Mouse (Mus musculus): Measurements from ENCODE around the gene Piwil4. TPM values are rescaled to one million over a fixed set of nuclear protein-coding genes. Genes with fewer than 3 reads are reported as not detected.
"Not testable (repeated sequence)": the region's sequence is repeated elsewhere in the genome, so short reads cannot be mapped to it uniquely, and the experiment has no call there.

Piwil4 gene
- total RNA-seq, 4 experiments from 2014 or later = not detected

DNA sequence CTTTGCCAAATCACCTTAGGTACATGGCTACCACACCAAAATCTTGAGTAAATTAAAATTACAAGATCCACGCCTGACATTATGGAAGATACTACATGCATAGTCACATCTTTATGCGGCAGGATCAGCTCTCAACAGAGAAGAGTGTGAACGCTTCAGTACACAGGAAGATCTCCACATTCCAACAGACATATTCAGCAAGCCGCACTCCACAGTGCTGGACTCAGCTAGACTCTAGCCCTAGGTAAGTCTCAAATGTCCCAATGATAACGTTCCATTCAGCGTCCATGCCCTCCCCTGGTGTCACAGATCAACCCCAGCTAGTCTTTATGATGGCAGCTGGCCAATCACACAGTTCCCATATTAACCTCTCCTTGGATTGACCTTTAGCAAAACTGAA, 14.5 kb downstream of the Piwil4 start:
- DNase-seq (ENCODE audit: low spot score in 2 of 2) = no peak

DNA sequence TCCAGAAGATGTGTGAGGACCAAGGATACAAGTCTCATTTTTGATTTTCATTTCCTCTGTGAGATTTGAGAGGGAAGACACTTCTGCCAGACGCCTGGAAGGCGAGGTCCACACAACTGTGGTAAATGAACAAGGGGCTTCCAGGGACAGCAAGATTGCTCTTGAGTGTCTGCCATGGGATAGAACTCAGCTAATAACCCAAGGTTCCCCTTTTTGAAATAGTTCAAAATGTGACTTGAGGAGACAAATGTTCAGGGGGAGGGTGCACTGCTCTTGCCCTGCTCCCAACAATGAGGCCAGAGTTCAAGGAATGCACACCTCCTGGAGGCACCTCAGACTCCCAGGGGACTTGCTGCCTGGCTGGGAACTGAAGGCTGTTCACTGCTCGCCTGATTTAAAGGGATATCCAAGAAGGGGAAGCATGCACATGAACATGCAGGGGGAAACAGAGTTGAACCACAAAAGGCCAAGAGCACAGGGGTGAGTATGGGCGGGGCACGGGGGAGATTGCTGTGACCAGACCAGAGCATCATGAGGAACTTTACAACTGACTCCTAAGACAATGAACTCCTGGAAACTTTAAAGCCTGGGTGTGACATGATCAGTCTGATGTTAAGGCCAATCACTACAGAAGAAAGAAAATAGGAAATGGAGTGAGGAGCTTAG, 15.6 kb downstream of the Piwil4 start:
- DNase-seq (ENCODE audit: low spot score in 2 of 2) = no peak

DNA sequence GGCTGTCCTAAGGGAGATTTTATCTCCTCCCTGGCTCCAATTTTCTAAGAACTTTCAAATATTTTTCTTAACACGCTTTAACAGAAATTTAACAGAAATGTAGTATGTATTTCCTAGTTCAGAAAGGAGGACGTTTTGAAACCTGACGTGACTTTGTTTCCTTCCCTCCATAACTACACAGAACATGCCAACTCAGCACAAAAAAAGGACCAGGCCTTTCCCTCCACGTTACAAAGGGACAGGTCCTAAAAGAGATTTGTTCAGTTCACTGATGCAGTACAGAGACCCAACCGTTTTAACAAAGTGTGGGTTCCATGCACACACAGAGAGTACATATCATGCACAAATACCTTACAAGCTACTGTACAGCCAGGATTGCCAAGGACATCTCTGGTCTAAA, 18.9 kb downstream of the Piwil4 start:
- DNase-seq (ENCODE audit: low spot score in 2 of 2) = no peak

DNA sequence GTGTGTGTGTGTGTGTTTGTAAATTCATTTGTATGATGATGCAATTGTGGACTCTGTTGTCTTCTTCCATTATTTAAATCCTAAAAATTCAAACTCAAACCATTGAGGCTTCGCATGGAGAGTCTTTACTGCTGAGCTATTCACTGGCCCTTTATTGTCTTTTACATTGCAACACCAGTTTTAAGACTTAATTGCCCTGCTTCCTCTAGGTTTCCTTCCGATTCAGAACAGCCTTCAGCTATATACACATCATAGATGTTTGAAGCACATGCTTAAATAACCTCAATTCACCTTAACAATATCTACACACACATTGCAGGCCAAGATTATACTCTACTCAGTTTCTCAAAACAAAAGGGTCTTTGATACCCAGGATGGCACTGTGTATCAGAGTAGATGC, 20.1 kb downstream of the Piwil4 start:
- DNase-seq (ENCODE audit: low spot score in 2 of 2) = no peak

DNA sequence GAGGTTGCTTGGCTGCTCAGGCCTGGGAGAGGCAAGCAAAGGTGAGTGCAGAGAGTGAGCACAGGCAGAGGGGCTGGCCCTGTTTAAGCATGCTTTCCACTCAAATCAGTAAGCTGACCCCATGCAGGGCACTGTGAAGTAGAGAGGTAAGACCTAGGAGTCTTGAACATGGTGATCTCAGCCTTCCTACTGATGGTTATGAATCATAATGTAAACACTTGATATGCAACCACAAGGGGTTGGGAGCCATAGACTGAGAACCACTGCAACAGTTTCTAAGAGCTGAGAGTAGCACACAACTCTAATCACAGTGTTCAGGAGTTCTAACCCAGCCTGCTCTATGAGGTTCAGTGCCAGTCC, 22.2 kb downstream of the Piwil4 start:
- DNase-seq (ENCODE audit: low spot score in 2 of 2) = no peak

DNA sequence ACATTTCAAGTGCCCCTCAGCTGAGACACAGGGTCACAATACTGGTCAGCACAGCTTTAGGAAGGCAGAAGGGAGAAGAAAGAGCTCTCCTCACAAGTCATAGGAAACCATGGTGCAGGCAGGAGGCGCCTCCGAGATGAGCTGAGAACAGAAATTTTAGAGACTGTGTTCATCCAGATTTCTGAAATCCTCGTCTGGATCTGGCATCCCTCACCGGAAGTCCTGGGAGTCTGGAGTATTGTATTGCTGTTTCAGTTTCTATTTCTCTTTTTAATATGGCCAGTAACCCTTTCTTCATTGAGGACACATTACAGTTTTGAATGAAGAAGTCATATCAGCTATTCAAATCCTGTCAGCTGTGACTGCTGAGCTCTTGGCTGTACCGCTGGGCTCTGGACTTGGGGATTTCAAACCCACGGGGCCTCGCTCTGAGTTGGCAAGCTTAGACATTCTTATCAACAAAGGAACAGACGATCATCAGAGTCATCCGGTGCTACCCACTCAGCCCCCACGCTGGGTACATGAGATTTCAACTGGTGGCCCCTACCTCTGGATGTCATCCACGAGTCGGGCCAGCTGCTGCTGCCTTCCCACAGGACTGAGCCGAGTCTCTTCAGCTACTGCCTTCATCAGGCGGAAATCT, 22.7 kb downstream of the Piwil4 start:
- no peak for DNase-seq (ENCODE audit: low spot score in 2 of 2)

DNA sequence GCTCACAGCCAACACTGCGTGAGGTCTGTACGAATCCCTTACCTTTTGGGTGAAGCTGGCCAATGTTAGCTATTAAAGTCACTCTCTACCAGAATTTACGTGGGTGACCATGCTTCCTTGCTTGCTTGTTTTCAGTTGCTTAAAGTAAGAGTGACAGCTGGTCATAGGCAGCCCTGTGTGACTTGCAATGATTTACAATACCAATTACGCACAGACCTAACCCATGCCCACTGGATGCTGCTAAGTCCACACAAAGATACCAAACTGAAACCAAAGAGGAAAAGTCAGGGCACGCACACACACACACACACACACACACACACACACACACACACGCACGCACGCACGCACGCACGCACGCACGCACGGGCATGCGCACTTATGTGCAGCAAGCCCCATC, 25.3 kb downstream of the Piwil4 start:
- DNase-seq (ENCODE audit: low spot score in 2 of 2) = no peak

DNA sequence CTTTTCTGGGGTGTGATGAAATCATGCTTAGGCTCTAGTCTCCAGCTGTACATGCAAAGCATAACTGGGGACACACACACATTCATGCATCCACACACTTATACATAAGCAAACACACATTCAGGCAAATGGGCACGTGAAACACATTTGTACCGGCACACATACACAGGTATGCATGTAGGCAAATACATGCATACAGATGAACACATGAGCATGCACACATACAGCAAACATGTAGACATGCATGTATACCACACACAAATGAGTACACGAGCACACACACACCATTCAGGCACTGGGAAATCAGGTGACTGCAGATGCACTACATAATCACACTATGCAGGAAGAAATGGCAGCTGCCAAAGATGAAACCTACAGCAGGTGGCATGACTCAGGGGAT, 29.6 kb downstream of the Piwil4 start:
- no peak for DNase-seq (ENCODE audit: low spot score in 2 of 2)

DNA sequence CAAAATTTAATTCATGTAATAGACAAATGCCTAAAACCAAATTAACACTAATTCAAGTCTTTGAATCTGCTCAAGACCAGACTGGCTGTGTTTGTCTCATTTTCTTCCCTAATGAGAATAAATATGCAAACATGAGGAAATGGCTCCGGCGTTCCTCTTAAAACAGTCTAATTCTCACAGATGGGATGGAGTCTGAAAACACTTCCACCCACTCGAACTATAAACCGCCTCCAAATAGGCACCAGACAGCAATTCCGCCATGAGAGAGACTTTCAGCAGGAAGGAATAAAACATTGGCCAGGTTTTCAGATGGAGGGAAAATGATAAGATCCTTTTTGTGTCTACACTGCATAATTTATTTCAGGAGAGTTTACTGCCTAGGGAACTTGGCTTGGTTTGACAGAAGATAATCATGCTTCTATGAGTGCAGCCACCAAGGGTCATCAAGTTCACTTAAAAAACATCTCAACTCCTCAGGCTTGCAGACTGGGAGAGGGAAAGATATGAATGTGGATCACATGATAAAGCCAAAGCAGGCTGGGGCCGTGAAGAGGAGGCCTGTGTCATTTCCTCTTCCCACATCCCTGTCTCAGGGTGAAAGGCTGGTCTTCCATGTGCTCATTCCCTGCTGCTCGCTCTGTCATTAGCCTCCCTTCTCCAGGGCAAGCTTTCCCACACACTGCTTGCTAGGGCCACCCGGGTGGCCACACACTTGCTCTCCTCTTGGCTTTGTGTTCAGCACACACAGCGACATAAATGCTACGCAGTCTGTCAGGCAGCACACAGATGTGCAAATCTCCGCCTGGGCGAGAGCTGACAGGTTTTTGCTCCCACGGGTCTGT, 35.0 kb downstream of the Piwil4 start:
- no peak for DNase-seq (ENCODE audit: low spot score in 2 of 2)

DNA sequence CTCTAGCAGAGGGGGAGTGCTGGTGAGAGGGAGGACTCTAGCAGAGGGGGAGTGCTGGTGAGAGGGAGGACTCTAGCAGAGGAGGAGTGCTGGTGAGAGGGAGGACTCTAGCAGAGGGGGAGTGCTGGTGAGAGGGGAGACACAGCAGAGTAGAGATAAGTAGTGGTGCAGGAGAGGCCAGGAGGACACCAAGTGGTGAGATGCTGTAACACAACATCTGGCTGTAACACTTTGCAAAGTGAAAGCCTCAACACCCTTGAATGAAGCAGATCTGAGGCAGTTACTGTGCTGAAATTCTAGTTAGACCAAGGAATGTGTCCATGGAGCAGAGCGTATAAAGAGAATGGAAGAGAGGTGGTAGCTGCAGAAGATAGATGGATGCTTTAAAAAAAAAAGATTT, 39.7 kb downstream of the Piwil4 start:
- DNase-seq (ENCODE audit: low spot score in 2 of 2) = not testable (repeated sequence)

DNA sequence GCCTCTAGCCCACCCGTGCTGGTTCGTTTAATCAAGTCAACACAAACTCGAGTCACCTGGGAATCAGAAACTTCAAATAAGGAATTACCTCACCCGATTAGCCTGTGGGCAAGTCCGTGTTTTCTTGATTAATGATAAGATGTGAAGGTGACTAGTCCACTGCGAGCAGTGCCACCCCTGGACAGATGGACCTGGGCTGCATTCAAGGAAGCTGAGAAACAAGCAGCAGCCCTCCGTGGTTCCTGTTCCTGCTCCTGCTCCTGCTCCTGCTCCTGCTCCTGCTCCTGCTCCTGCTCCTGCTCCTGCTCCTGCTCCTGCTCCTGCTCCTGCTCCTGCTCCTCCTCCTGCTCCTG, 41.3 kb downstream of the Piwil4 start:
- no peak for DNase-seq (ENCODE audit: low spot score in 2 of 2)

DNA sequence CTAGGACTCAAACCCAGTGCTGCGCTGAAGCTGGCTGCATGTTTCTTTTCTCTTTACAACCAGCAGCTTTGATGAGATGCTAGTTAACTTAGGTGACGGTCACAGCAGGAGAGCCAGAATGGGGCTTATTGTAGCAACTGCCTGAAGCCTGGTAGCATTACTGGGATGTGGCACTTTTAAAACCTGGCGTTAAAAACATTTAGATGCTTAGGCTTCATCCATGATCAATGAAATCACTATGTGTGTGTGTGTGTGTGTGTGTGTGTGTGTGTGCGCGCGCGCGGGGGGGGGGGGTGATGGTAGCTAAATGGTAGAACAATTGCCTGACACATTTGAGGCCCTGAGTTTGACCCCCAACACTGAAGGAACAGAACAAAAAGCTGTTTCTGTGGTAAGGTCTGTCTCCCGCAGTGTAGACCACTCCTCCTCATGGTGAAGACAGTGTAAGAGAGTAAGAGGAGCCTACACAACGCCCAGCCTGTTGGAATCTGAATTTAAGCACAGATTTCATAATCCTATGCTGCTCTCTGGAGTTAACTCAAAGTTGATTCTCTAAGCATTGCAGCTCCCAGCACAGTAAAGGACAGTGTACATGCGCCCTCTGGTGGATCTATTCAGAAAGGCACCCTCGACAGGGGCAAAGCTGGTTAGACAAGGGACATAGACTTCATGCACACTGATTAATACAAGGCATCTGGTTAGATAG, 41.8 kb downstream of the Piwil4 start:
- peak; percentile 86 to 88 for DNase-seq (ENCODE audit: low spot score in 2 of 2)

DNA sequence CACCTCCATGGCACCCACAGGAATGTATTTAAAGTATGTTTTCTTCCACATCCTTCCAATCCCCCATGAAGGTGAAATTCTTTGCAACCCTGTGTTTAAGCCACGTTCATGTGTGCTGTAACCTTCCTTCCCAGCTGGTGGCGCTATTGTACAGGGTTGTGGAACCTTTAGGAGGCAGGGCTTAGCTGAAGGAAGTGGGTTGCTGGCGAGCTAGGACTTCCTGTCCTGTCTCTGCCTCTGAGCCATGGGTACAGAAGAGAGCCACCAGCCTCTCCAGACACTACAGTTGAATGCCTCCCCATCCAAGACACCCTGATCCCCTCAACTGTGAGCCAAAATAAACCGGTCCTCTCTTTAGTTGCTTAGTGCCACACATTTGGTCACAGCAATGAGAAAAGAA, 42.6 kb downstream of the Piwil4 start:
- no peak for DNase-seq (ENCODE audit: low spot score in 2 of 2)

DNA sequence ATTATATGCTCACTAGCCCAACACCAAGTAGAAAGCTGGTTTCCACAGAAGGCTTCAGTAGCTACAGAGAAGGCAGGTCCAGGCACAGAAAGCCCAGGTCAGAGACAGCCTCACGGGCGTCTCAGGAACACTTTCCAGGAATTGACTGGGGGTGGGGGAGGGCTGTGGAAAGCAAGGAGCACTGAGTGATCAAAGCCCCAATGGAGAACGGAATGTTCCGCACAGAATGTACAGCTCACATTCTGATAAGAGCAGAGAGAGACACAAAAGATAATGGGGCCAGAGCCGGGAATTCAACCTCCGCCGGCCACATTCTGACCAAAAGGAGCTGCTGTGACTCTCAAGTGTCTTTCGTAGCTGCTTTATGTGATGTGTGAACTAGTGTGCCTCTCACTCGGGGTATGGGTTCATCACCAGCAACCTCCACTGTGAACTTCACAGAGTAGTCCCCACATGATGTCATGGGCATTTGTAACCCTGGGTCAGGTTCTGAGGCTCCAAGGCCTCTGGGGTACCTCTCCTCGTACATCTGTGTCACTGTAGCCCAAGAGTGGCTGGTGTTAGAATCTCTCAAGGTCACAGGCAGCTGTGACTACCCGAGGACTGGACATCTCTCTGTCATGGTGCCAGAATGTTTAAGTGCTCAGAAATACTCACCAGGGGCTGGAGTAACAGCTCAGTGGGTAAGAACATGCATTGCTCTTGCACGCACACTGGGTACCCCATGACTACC, 51.0 kb downstream of the Piwil4 start:
- no peak for DNase-seq (ENCODE audit: low spot score in 2 of 2)

DNA sequence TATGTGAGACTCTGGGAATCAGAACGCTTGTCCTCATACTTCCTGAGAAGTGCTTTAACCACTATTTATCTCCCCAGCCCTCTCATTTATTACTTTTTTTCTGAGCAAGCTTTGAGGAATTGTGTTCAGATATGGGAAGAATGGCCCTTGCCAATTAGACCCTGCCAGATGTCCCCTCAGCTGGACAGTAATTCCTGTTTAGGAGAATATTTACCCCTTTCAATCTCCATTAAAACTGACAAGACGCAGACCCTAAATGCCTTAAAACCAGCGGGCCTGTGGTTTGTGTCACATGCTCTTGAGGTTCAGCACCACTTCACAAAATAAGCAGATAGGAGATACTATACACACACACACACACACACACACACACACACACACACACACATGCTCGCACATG, 56.2 kb downstream of the Piwil4 start:
- DNase-seq (ENCODE audit: low spot score in 2 of 2) = no peak

DNA sequence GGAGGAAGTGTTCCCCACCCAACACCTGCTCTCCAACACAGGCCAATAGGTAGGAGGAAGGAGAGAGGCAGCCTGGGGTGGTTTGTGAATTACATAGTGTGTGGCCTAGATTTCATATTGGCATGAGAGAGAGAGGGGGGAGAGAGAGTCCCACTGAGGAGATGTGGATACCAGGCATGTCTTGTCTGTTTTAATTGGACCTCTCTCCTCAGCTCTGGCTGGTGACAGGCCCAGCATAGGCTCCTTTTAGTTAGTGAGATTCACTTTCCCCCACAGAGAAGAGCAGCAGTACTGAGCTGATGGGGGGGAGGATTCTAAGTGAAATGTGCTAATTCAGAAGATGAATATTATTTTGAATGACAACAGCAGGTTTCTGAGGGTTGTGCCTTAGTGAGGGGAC, 57.8 kb downstream of the Piwil4 start:
- DNase-seq (ENCODE audit: low spot score in 2 of 2) = no peak

DNA sequence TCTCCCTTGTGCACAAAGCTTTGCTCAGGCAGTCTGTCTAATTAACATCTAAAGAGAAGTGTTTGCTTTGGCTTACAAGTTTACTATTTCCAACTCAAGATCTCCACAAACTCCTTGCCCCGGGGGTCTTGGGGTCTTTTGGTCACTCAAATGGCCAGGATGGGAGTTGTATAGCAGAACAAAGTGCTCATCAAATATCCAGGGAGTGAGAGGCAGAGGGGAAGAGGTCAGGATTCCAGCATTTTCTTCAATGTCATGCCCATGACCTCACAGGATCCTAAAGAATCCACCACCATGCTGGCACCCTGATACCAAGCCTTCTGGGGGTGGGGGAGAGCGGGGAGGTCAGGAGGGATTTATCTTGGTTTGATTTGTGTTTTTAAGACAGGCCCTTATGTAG, 59.9 kb downstream of the Piwil4 start:
- DNase-seq (ENCODE audit: low spot score in 2 of 2) = no peak

DNA sequence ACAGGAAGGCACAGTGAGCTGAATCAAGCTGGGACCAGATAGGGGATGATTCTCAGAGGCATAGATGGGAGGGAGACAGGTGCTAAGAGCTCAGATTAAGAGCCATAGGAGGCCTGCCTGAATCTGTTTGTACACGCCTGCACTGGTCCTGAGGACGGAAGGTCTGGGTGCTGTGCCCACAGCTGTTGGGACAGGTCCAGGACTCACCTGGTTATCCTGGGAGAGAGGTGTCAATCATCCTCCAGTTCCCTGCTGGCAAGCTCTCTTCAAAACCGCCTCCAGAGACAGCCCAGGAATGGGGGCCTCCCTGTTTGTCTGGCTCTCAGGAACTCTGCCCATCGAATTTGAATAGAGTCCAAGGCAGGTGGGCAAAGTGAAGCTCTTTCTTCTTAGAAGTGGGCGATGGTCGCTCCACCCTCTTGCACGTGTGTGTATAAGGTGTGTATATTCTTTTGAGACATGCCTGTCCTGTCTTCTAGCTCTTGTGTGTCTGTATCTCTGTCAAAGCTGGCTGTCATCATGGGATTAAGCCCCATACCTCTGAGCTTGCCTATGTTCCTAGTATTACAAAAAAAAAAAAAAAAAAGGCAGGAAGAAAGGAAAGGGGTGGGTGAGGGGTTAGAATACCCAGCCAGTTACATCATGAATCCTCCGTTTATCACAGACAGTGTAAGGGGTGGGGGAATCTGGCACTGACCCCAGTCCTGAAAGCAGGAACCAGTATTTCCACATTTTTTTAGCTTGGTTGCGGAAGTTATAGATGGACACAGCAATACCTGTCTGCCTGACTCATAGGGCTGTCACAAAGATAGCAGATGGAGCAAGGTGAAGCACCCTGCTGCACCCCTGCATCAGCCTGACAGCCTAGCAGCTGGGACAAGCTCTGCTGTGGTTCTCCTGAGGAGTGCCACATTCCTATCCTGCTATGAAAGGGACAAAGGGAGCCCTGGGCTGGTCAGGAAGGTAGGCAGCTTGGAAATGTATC, 64.5 kb downstream of the Piwil4 start:
- DNase-seq (ENCODE audit: low spot score in 2 of 2) = no peak

DNA sequence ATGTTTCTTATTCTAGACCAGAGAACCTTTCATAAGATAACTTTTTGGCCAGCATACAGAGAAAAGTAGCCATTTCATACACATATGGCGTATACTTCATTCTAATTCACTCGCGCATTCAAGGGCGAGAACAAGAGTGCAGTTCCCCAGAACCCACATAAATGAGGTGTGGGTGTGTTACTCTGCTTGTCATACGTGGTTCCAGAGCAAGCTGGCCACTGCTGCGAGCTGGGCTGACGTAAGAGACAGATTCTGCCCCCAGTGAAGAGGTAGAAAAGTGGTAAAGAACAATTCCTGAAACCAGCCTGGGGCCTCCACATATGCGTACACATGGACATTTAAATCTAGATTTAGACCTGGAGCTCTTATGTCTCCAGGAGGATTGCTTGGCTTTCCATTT, 66.0 kb downstream of the Piwil4 start:
- DNase-seq (ENCODE audit: low spot score in 2 of 2) = no peak

DNA sequence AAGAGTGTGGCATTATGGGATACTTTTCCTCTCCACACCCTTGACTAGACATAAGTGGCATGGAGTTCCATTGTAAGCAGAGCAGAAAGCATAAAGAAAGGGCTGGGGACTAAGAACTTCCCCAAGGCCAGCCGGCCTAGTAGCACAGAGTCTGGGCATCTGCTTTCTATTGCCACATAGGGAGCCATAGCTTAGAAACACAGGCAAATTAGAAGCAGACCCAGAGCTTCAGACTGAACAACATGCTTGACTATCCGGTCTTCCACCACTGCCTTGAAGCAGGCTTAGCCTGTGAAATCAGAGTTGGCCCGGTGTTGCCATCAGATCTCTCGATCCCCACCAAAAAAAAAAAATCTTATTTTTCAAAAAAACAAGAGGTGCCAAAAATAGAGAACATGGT, 67.4 kb downstream of the Piwil4 start:
- DNase-seq (ENCODE audit: low spot score in 2 of 2) = no peak
